ENCODE assay signal across 24 mouse cellular contexts in the genomic region with DNA sequence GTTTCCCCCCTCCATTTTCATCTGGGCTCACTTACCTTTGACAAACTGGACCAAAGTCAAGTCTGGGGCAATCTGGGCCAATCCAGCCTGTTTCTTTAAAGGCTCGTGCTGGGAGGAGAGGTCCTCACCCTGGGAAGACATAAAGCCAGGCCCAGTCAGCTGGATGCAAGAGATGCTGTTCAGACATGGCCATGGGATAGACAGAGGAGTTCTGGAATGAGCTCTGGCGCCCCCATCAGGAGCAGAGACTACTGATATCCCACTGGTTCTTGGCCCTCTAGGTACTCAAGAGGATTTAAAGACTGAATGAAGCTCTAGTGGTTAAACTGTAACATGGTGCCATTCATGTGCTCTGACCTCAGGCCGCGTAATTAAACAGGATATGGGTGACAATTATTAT. TPM values are rescaled to one million over a fixed set of nuclear protein-coding genes. Genes with fewer than 3 reads are reported as not detected.
DNase-seq lines count a peak whose midpoint lies in the region; ATAC-seq and TF ChIP-seq lines count a peak whose summit lies in the region.
"Had no signal": no experiment of that assay in that cellular context is flagged by ENCODE, and none has a peak within 500 bp of the region (broad histone marks: within the 10 kb centered on the region; RNA-seq: fewer than 3 reads in every experiment).

No protein-coding gene starts in this region.

- DNase-seq in midbrain, postnatal 0 days (ENCODE audit: low spot score), result no peak
- DNase-seq in liver, embryonic 14.5 days (ENCODE audit: low read depth in 3 of 3, low spot score in 3 of 3), result no peak
- no peak for DNase-seq in ovary, postnatal 36 days (ENCODE audit: low spot score)
- DNase-seq: adrenal gland, postnatal 36 days; cerebellum, adult 9-10 months; heart, postnatal 4 days; kidney, adult 8-10 months; kidney, postnatal 4 days; right cerebral cortex, adult 18-20 months had no signal

- WGBS in intestine, postnatal 0 days, result 57% methylated on average over 4 of the region's 4 CpGs
- 70% methylated on average over 4 of the region's 4 CpGs for WGBS in intestine, embryonic 15.5 days
- WGBS in midbrain, postnatal 0 days, result 81% methylated on average over 4 of the region's 4 CpGs
- 82% methylated on average over 4 of the region's 4 CpGs for WGBS in midbrain, embryonic 13.5 days
- 53% methylated on average over 4 of the region's 4 CpGs for WGBS in liver, embryonic 14.5 days (ENCODE audit: insufficient replicate concordance)

- H3K9ac ChIP-seq in intestine, postnatal 0 days (ENCODE audit: low read depth, low read length), result no peak overlapping the region
- H3K9ac ChIP-seq in intestine, embryonic 15.5 days, result no peak overlapping the region
- no peak overlapping the region for H3K9ac ChIP-seq in midbrain, postnatal 0 days (replicated peaks; ENCODE audit: low read length, poor library complexity, severe bottlenecking)
- H3K9ac ChIP-seq in midbrain, embryonic 13.5 days (replicated peaks), result no peak overlapping the region
- no peak overlapping the region for H3K9ac ChIP-seq in liver, embryonic 14.5 days (replicated peaks)
- H3K9ac ChIP-seq: embryonic facial prominence, embryonic 13.5 days; heart, embryonic 13.5 days; midbrain, embryonic 12.5 days had no signal

- no peak for TF ChIP-seq EP300 in liver, embryonic 14.5 days (IDR thresholded peaks at IDR 0.05; ENCODE audit: low read depth)

- no peaks in the 10 kb centered on the region for H3K36me3 ChIP-seq in intestine, postnatal 0 days (ENCODE audit: control insufficient read depth, insufficient read depth)
- H3K36me3 ChIP-seq in intestine, embryonic 15.5 days, result no peaks in the 10 kb centered on the region
- H3K36me3 ChIP-seq in midbrain, postnatal 0 days (ENCODE audit: insufficient read depth, low read length), result no peaks in the 10 kb centered on the region
- no peaks in the 10 kb centered on the region for H3K36me3 ChIP-seq in midbrain, embryonic 13.5 days
- no peaks in the 10 kb centered on the region for H3K36me3 ChIP-seq in liver, embryonic 14.5 days (replicated peaks; ENCODE audit: control insufficient read depth, insufficient read depth, low read depth)
- H3K36me3 ChIP-seq: embryonic facial prominence, embryonic 13.5 days; forebrain, embryonic 10.5 days; heart, embryonic 13.5 days; midbrain, embryonic 12.5 days had no signal

- ATAC-seq in intestine, postnatal 0 days, result no peak
- ATAC-seq in intestine, embryonic 15.5 days, result no peak
- ATAC-seq in midbrain, postnatal 0 days (ENCODE audit: low FRiP score), result no peak
- ATAC-seq in midbrain, embryonic 13.5 days, result no peak
- no peak for ATAC-seq in liver, embryonic 14.5 days (ENCODE audit: insufficient read depth)
- no peak for ATAC-seq in frontal cortex, adult (ENCODE audit: low TSS enrichment)
- ATAC-seq: activated CD4-positive, CD25-positive, alpha-beta regulatory T cell, adult 4 months had no signal

- H3K9me3 ChIP-seq in intestine, postnatal 0 days (ENCODE audit: control insufficient read depth), result no peaks in the 10 kb centered on the region
- no peaks in the 10 kb centered on the region for H3K9me3 ChIP-seq in intestine, embryonic 15.5 days
- H3K9me3 ChIP-seq in midbrain, postnatal 0 days (ENCODE audit: low read length), result no peaks in the 10 kb centered on the region
- no peaks in the 10 kb centered on the region for H3K9me3 ChIP-seq in midbrain, embryonic 13.5 days
- no peaks in the 10 kb centered on the region for H3K9me3 ChIP-seq in liver, embryonic 14.5 days (ENCODE audit: control insufficient read depth, low read length)
- H3K9me3 ChIP-seq: embryonic facial prominence, embryonic 13.5 days; forebrain, embryonic 10.5 days; heart, embryonic 13.5 days; midbrain, embryonic 12.5 days had no signal

- H3K27ac ChIP-seq in intestine, postnatal 0 days (ENCODE audit: low read depth, low read length), result no peak overlapping the region
- H3K27ac ChIP-seq in intestine, embryonic 15.5 days, result no peak overlapping the region
- no peak overlapping the region for H3K27ac ChIP-seq in midbrain, postnatal 0 days (ENCODE audit: low read depth, low read length)
- no peak overlapping the region for H3K27ac ChIP-seq in midbrain, embryonic 13.5 days
- H3K27ac ChIP-seq in liver, embryonic 14.5 days, result no peak overlapping the region
- H3K27ac ChIP-seq: embryonic facial prominence, embryonic 13.5 days; forebrain, embryonic 10.5 days; heart, embryonic 13.5 days; macrophage; midbrain, embryonic 12.5 days had no signal

- H3K4me2 ChIP-seq in intestine, postnatal 0 days (replicated peaks; ENCODE audit: low read depth), result no peak overlapping the region
- H3K4me2 ChIP-seq in intestine, embryonic 15.5 days (replicated peaks), result no peak overlapping the region
- H3K4me2 ChIP-seq in midbrain, postnatal 0 days (ENCODE audit: low read depth, low read length, poor library complexity, severe bottlenecking), result no peak overlapping the region
- no peak overlapping the region for H3K4me2 ChIP-seq in midbrain, embryonic 13.5 days (replicated peaks)
- no peak overlapping the region for H3K4me2 ChIP-seq in liver, embryonic 14.5 days (ENCODE audit: low read depth)
- H3K4me2 ChIP-seq: embryonic facial prominence, embryonic 13.5 days; heart, embryonic 13.5 days; midbrain, embryonic 12.5 days had no signal

- no peak overlapping the region for H3K4me3 ChIP-seq in intestine, postnatal 0 days (ENCODE audit: low read depth, low read length)
- no peak overlapping the region for H3K4me3 ChIP-seq in intestine, embryonic 15.5 days (replicated peaks)
- H3K4me3 ChIP-seq in midbrain, postnatal 0 days (ENCODE audit: low read depth, low read length), result no peak overlapping the region
- no peak overlapping the region for H3K4me3 ChIP-seq in midbrain, embryonic 13.5 days (replicated peaks)
- H3K4me3 ChIP-seq in liver, embryonic 14.5 days (ENCODE audit: insufficient read depth in 1 of 2, low read depth in 2 of 2, low read length in 2 of 2), result no peak overlapping the region
- H3K4me3 ChIP-seq: embryonic facial prominence, embryonic 13.5 days; forebrain, embryonic 10.5 days; heart, embryonic 13.5 days; midbrain, embryonic 12.5 days had no signal

- H3K27me3 ChIP-seq in intestine, postnatal 0 days (replicated peaks; ENCODE audit: control insufficient read depth, insufficient read depth, low read length), result no peaks in the 10 kb centered on the region
- no peaks in the 10 kb centered on the region for H3K27me3 ChIP-seq in intestine, embryonic 15.5 days (replicated peaks)
- H3K27me3 ChIP-seq in midbrain, postnatal 0 days (ENCODE audit: insufficient read depth, low read length), result no peaks in the 10 kb centered on the region
- no peaks in the 10 kb centered on the region for H3K27me3 ChIP-seq in midbrain, embryonic 13.5 days
- no peaks in the 10 kb centered on the region for H3K27me3 ChIP-seq in liver, embryonic 14.5 days (ENCODE audit: control insufficient read depth, insufficient read depth, low read length)
- H3K27me3 ChIP-seq: CH12.LX; embryonic facial prominence, embryonic 13.5 days; midbrain, embryonic 12.5 days had no signal

- H3K4me1 ChIP-seq in intestine, postnatal 0 days (replicated peaks; ENCODE audit: control insufficient read depth, insufficient read depth, low read length), result 0 out of 2 replicates have a peak, but pooled peaks cover 6% of the 10 kb centered on the region
- 0 out of 2 replicates have a peak, but pooled peaks cover 10% of the 10 kb centered on the region for H3K4me1 ChIP-seq in intestine, embryonic 15.5 days (replicated peaks)
- H3K4me1 ChIP-seq in midbrain, postnatal 0 days (ENCODE audit: insufficient read depth, low read length), result no peaks in the 10 kb centered on the region; the same call in 1 of the 2 replicates
- H3K4me1 ChIP-seq in midbrain, embryonic 13.5 days (replicated peaks), result peaks cover 9% of the 10 kb centered on the region
- peaks cover 0 to 8% of the 10 kb centered on the region in 2 experiments; a peak in 2 of 4 replicates for H3K4me1 ChIP-seq in liver, embryonic 14.5 days (replicated peaks; ENCODE audit: control insufficient read depth in 2 of 2, insufficient read depth in 2 of 2, low read length in 1 of 2)
- H3K4me1 ChIP-seq: embryonic facial prominence, embryonic 13.5 days; midbrain, embryonic 12.5 days had no signal

- peak; percentile 19; the same call in 1 of the 2 replicates for TF ChIP-seq CTCF in intestine, postnatal 0 days (IDR thresholded peaks at IDR 0.05; ENCODE audit: low read depth)
- TF ChIP-seq CTCF in midbrain, postnatal 0 days (IDR thresholded peaks at IDR 0.05), result 0 out of 2 replicates have a peak, but pooled peaks have one; percentile 7
- TF ChIP-seq CTCF in liver, embryonic 14.5 days (IDR thresholded peaks at IDR 0.05; ENCODE audit: low read depth), result peak; percentile 39

RNA-seq across cellular contexts. Expression of a gene that starts 40.2 kb away (rescaled TPM):
- 2.2 and 3.2 TPM in 2 replicates for polyA plus RNA-seq in intestine, postnatal 0 days (2015; fragmentation: Nextera tagmentation; extraction: Ambion mirVana)
- polyA plus RNA-seq in intestine, embryonic 15.5 days (2015; fragmentation: Nextera tagmentation; extraction: Ambion mirVana), result 2.7 and 3.1 TPM in 2 replicates
- 10.2 and 13.9 TPM in 2 replicates for total RNA-seq in midbrain, postnatal 0 days (2014; rRNA removed)
- polyA plus RNA-seq in midbrain, postnatal 0 days (2015; fragmentation: Nextera tagmentation; extraction: Ambion mirVana), result 6.5 TPM in 2 replicates
- polyA plus RNA-seq in midbrain, embryonic 13.5 days (2015; fragmentation: Nextera tagmentation; extraction: Ambion mirVana), result 4.1 and 5.0 TPM in 2 replicates
- polyA plus RNA-seq in liver, embryonic 14.5 days (2012; rRNA removed), result 0.08 and 0.12 TPM in 2 replicates
- 0.11 and 0.13 TPM in 2 replicates for polyA plus RNA-seq in liver, embryonic 14.5 days (2014; fragmentation: Nextera tagmentation; extraction: Ambion mirVana)
- polyA plus RNA-seq: activated CD4-positive, CD25-positive, alpha-beta regulatory T cell, adult 4 months; Patski had no signal

RNA-seq across cellular contexts. Expression of a gene that starts 44.0 kb away (rescaled TPM):
- 1.4 and 1.9 TPM in 2 replicates for polyA plus RNA-seq in intestine, postnatal 0 days (2015; fragmentation: Nextera tagmentation; extraction: Ambion mirVana)
- polyA plus RNA-seq in intestine, embryonic 15.5 days (2015; fragmentation: Nextera tagmentation; extraction: Ambion mirVana), result 1.3 and 1.4 TPM in 2 replicates
- 2.8 and 4.5 TPM in 2 replicates for total RNA-seq in midbrain, postnatal 0 days (2014; rRNA removed)
- polyA plus RNA-seq in midbrain, postnatal 0 days (2015; fragmentation: Nextera tagmentation; extraction: Ambion mirVana), result 1.7 and 2.3 TPM in 2 replicates
- polyA plus RNA-seq in midbrain, embryonic 13.5 days (2015; fragmentation: Nextera tagmentation; extraction: Ambion mirVana), result 0.64 and 1.0 TPM in 2 replicates
- polyA plus RNA-seq in liver, embryonic 14.5 days (2012; rRNA removed), result 0.12 and 0.13 TPM in 2 replicates
- 0.14 and 0.24 TPM in 2 replicates for polyA plus RNA-seq in liver, embryonic 14.5 days (2014; fragmentation: Nextera tagmentation; extraction: Ambion mirVana)

RNA-seq across cellular contexts. Expression of a gene that starts 59.2 kb away (rescaled TPM):
- polyA plus RNA-seq in intestine, postnatal 0 days (2015; fragmentation: Nextera tagmentation; extraction: Ambion mirVana), result not detected in 2 replicates
- polyA plus RNA-seq in intestine, embryonic 15.5 days (2015; fragmentation: Nextera tagmentation; extraction: Ambion mirVana), result not detected in 2 replicates
- total RNA-seq in midbrain, postnatal 0 days (2014; rRNA removed), result not detected in 2 replicates
- not detected in 2 replicates for polyA plus RNA-seq in midbrain, postnatal 0 days (2015; fragmentation: Nextera tagmentation; extraction: Ambion mirVana)
- polyA plus RNA-seq in midbrain, embryonic 13.5 days (2015; fragmentation: Nextera tagmentation; extraction: Ambion mirVana), result not detected in 2 replicates
- polyA plus RNA-seq in liver, embryonic 14.5 days (2012; rRNA removed), result not detected in 2 replicates
- polyA plus RNA-seq in liver, embryonic 14.5 days (2014; fragmentation: Nextera tagmentation; extraction: Ambion mirVana), result not detected in 2 replicates
- total RNA-seq: adrenal gland, postnatal 36 days; CH12.LX; heart, postnatal 4 days; layer of hippocampus, postnatal 14 days; left cerebral cortex, postnatal 25 days had no signal
- polyA plus RNA-seq: activated CD4-positive, CD25-positive, alpha-beta regulatory T cell, adult 4 months; embryonic facial prominence, embryonic 13.5 days; forebrain, embryonic 10.5 days; heart, embryonic 13.5 days; liver, embryonic 16.5 days; macrophage; midbrain, embryonic 12.5 days; Patski had no signal
